In genomic region chr5:113332899-113333298, GRCm38 (mm10) we compare ENCODE assay signal across 37 mouse cellular contexts. TPM values are rescaled to one million over a fixed set of nuclear protein-coding genes. Genes with fewer than 3 reads are reported as not detected.
"Had no signal": no experiment of that assay in that cellular context is flagged by ENCODE, and none has a peak within 500 bp of the region (broad histone marks: within the 10 kb centered on the region; RNA-seq: fewer than 3 reads in every experiment).

No protein-coding gene starts in this region.

- H3K27ac ChIP-seq: gastrocnemius, adult 2 months; heart, embryonic 10.5 days; hindbrain, embryonic 10.5 days; hindbrain, embryonic 13.5 days; hindbrain, embryonic 15.5 days; hindbrain, postnatal 0 days; kidney, embryonic 15.5 days; kidney, postnatal 0 days; left cerebral cortex, adult 2 months; limb, embryonic 10.5 days; limb, embryonic 12.5 days; liver, embryonic 13.5 days had no signal

- H3K4me1 ChIP-seq: liver, embryonic 13.5 days had no signal

- H3K36me3 ChIP-seq: heart, embryonic 10.5 days; heart, embryonic 12.5 days; hindbrain, embryonic 10.5 days; hindbrain, embryonic 13.5 days; hindbrain, embryonic 15.5 days; kidney, embryonic 15.5 days; limb, embryonic 10.5 days; limb, embryonic 12.5 days; liver, embryonic 13.5 days had no signal

- ATAC-seq: hindbrain, postnatal 0 days; intestine, embryonic 16.5 days had no signal

- H3K4me3 ChIP-seq: gastrocnemius, adult 2 months; heart, embryonic 10.5 days; heart, embryonic 12.5 days; hindbrain, embryonic 10.5 days; hindbrain, embryonic 13.5 days; hindbrain, embryonic 15.5 days; kidney, embryonic 15.5 days; left cerebral cortex, adult 2 months; limb, embryonic 10.5 days; limb, embryonic 12.5 days; liver, embryonic 13.5 days had no signal

- DNase-seq: gastrocnemius, adult 2 months; gastrocnemius, postnatal 25 days; heart, adult 18-20 months; kidney, adult 11 months; kidney, postnatal 14 days; liver, embryonic 13.5 days had no signal

- H3K9me3 ChIP-seq: limb, embryonic 10.5 days had no signal

- H3K9ac ChIP-seq: heart, embryonic 12.5 days; hindbrain, embryonic 13.5 days; hindbrain, embryonic 15.5 days; kidney, embryonic 15.5 days; limb, embryonic 12.5 days; liver, embryonic 13.5 days had no signal

- H3K4me2 ChIP-seq: heart, embryonic 12.5 days; hindbrain, embryonic 13.5 days; hindbrain, embryonic 15.5 days; kidney, embryonic 15.5 days; limb, embryonic 12.5 days; liver, embryonic 11.5 days; liver, embryonic 13.5 days had no signal

RNA-seq across cellular contexts. Expression of gene Sgsm1, which starts 22.3 kb away (rescaled TPM):
- total RNA-seq: granulocyte monocyte progenitor cell, adult 5-6 weeks had no signal

RNA-seq across cellular contexts. Expression of gene Aym1, which starts 24.2 kb away (rescaled TPM):
- total RNA-seq: gastrocnemius, adult 2 months; gastrocnemius, postnatal 10 days; gastrocnemius, postnatal 25 days; gastrocnemius, postnatal 4 days; granulocyte monocyte progenitor cell, adult 5-6 weeks; heart, adult 18-20 months; heart, adult 8-10 months; heart, postnatal 10 days; heart, postnatal 25 days; heart, postnatal 4 days; hindbrain, postnatal 0 days; layer of hippocampus, adult 18-20 months; layer of hippocampus, postnatal 10 days; layer of hippocampus, postnatal 25 days; left cerebral cortex, adult 2 months; left cerebral cortex, postnatal 14 days; left cerebral cortex, postnatal 36 days had no signal
- polyA plus RNA-seq: heart, embryonic 10.5 days; heart, embryonic 12.5 days; heart, embryonic 14.5 days; heart, embryonic 16.5 days; hindbrain, embryonic 10.5 days; hindbrain, embryonic 13.5 days; hindbrain, embryonic 15.5 days; hindbrain, postnatal 0 days; intestine, embryonic 14.5 days; intestine, embryonic 16.5 days; kidney, adult 2 months; kidney, embryonic 15.5 days; kidney, postnatal 0 days; large intestine, adult 2 months; limb, embryonic 10.5 days; limb, embryonic 12.5 days; limb, embryonic 14.5 days; liver, embryonic 11.5 days; liver, embryonic 13.5 days had no signal
